Mouse (Mus musculus): ENCODE data around the gene Ifit1bl2.
"Not testable (repeated sequence)": the region's sequence is repeated elsewhere in the genome, so short reads cannot be mapped to it uniquely, and the experiment has no call there.

The Ifit1bl2 gene

GRCm38 (mm10) chr19:34610118-34610517 is 30.4 kb downstream of the Ifit1bl2 start:
- not testable (repeated sequence) for DNase-seq (ENCODE audit: low spot score)

GRCm38 (mm10) chr19:34607237-34608051 is 33.1 kb downstream of the Ifit1bl2 start, which contains the start of gene Ifit3b:
Gene Ifit3b, plus strand, starts transcription at chr19:34607970.
- not testable (repeated sequence) for DNase-seq (ENCODE audit: low spot score)

GRCm38 (mm10) chr19:34605472-34605871 is 35.1 kb downstream of the Ifit1bl2 start:
- no peak for DNase-seq (ENCODE audit: low spot score)

GRCm38 (mm10) chr19:34601888-34602287 is 38.7 kb downstream of the Ifit1bl2 start, which contains the start of gene Ifit1bl1:
Gene Ifit1bl1, minus strand, starts transcription at chr19:34601956.
- DNase-seq (ENCODE audit: low spot score) = not testable (repeated sequence)

GRCm38 (mm10) chr19:34599250-34599649 is 41.3 kb downstream of the Ifit1bl2 start:
- DNase-seq (ENCODE audit: low spot score) = not testable (repeated sequence)

- no peak for DNase-seq (ENCODE audit: low spot score)
Measured at GRCm38 (mm10) chr19:34598341-34598740, 42.2 kb downstream of the Ifit1bl2 start.

GRCm38 (mm10) chr19:34596811-34597210 is 43.7 kb downstream of the Ifit1bl2 start:
- no peak for DNase-seq (ENCODE audit: low spot score)

GRCm38 (mm10) chr19:34594523-34594922 is 46.0 kb downstream of the Ifit1bl2 start:
- not testable (repeated sequence) for DNase-seq (ENCODE audit: low spot score)

GRCm38 (mm10) chr19:34593456-34593855 is 47.1 kb downstream of the Ifit1bl2 start:
- no peak for DNase-seq (ENCODE audit: low spot score)

- no peak for DNase-seq (ENCODE audit: low spot score)
Measured at GRCm38 (mm10) chr19:34588959-34589358, 51.6 kb downstream of the Ifit1bl2 start.

- DNase-seq (ENCODE audit: low spot score) = not testable (repeated sequence)
Measured at GRCm38 (mm10) chr19:34587898-34588692, 52.4 kb downstream of the Ifit1bl2 start.

- DNase-seq (ENCODE audit: low spot score) = not testable (repeated sequence)
Measured at GRCm38 (mm10) chr19:34585740-34586458, 54.6 kb downstream of the Ifit1bl2 start.

GRCm38 (mm10) chr19:34583126-34583766 is 57.3 kb downstream of the Ifit1bl2 start, which contains the start of gene Ifit3:
Gene Ifit3, plus strand, starts transcription at chr19:34583531.
- not testable (repeated sequence) for DNase-seq (ENCODE audit: low spot score)

- DNase-seq (ENCODE audit: low spot score) = not testable (repeated sequence)
Measured at GRCm38 (mm10) chr19:34582696-34583095, 57.8 kb downstream of the Ifit1bl2 start.

GRCm38 (mm10) chr19:34577121-34577520 is 63.4 kb downstream of the Ifit1bl2 start:
- DNase-seq (ENCODE audit: low spot score) = no peak

- no peak for DNase-seq (ENCODE audit: low spot score)
Measured at GRCm38 (mm10) chr19:34573650-34574049, 66.9 kb downstream of the Ifit1bl2 start.

- no peak for DNase-seq (ENCODE audit: low spot score)
Measured at GRCm38 (mm10) chr19:34571080-34571479, 69.5 kb downstream of the Ifit1bl2 start.

GRCm38 (mm10) chr19:34569896-34570476 is 70.6 kb downstream of the Ifit1bl2 start:
- no peak for DNase-seq (ENCODE audit: low spot score)

- DNase-seq (ENCODE audit: low spot score) = no peak
Measured at GRCm38 (mm10) chr19:34568988-34569895, 71.3 kb downstream of the Ifit1bl2 start.

Measured in left cerebral cortex, adult 11 months (tissue).